Mouse (Mus musculus): ENCODE data around the gene Mrpl16.

DNA sequence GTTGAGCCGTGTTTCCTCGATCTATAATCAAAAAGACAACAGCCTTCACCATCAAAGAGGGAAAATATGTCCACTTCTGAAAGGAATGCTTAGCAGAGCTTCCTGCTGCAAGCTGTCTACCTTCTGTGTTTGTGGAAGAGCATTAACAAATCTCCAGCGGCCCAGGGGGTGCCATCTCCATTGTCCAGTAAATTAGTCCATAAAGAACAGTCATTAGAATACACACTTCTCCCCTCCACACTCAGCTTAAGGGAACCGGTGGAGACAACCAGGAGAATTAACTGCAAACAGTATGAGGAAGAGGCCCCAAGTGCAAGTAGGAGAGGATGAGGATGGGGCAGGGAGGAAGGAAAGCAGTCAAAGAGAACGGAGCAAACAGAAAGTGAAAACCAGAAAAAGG lies 21.6 kb downstream of the Mrpl16 start:
- no peak for TF ChIP-seq CTCF (IDR thresholded peaks at IDR 0.05; ENCODE audit: low read depth)
- no peak for TF ChIP-seq EP300 (optimal IDR thresholded peaks at IDR 0.05)

All from stomach, postnatal 0 days (tissue).